Mouse (Mus musculus) MEL (cell line): ENCODE data around the gene Amy2a5. TPM values are rescaled to one million over a fixed set of nuclear protein-coding genes. Genes with fewer than 3 reads are reported as not detected.

Source experiments
- KAT2A ChIP-seq: conservative IDR thresholded peaks from 2 replicates; pipeline ENCODE4 v1.6.1; 2012; ENCODE audit warnings: low read depth, low read length, improper control_type of control experiment, inconsistent platforms
- RCOR1 ChIP-seq: IDR thresholded peaks from 2 replicates; pipeline ENCODE4 v1.6.1; 2012; ENCODE audit warnings: low read depth, mild to moderate bottlenecking, inconsistent platforms, low read length, improper control_type of control experiment
- polyA plus RNA-seq, 2 experiments: library from polyadenylated mRNA; stranded (reverse) in 1 of 2; unstranded in 1 of 2; fragments of >175 nt in 1 of 2; fragments of >200 nt in 1 of 2; gene quantifications; 2 replicates each; pipeline versions ENCODE4 v1.2.1 to v1.2.4; 2012; ENCODE audit warnings: low replicate concordance in 2 of 2, low read depth in 1 of 2; ENCODE audit not compliant: insufficient read length in 2 of 2, insufficient read depth in 1 of 2, missing spikeins in 1 of 2
- total RNA-seq: library from RNA; depleted of rRNA; stranded (reverse); fragments of 300-350 nt; gene quantifications from 2 replicates; pipeline ENCODE4 v1.2.3, GENCODE M21; 2012; rRNA removed

Gene Amy2a5
- total and polyA plus RNA-seq, 3 experiments, result not detected

DNA sequence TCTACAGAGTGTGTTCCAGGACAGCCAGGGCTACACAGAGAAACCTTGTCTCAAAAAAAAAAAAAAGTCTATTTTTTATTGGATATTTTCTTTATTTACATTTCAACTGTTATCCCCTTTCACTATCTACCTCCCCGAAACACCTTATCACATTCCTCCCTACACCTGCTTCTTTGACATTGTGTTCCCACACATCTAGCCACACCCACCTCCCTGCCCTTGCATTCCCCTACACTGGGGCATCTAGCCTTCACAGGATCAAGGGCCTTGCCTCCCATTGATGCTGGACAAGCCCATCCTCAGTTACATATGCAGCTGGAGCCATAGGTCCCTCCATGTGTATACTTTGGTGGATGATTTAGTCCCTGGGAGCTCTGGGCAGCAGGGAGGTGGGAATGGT lies 31.5 kb downstream of the Amy2a5 start (continued):
- TF ChIP-seq KAT2A (no peak), RCOR1 (no peak)
- TF ChIP-seq, all 39 proteins: peak for 0

Other genes starting within 250 kb of the Amy2a5 start
- not detected in 2 replicates for gene Amy2a4, start 32.6 kb upstream of the Amy2a5 start, total RNA-seq
- not detected for gene Amy2a4, start 32.6 kb upstream of the Amy2a5 start, polyA plus RNA-seq
- gene Amy2a3, start 65.2 kb upstream of the Amy2a5 start, total RNA-seq, result not detected in 2 replicates
- not detected for gene Amy2a3, start 65.2 kb upstream of the Amy2a5 start, polyA plus RNA-seq
- not detected in 2 replicates for gene Amy2a2, start 97.8 kb upstream of the Amy2a5 start, total RNA-seq
- gene Amy2a2, start 97.8 kb upstream of the Amy2a5 start, polyA plus RNA-seq, result not detected